Mouse (Mus musculus): ENCODE data around the gene Cnih1. TPM values are rescaled to one million over a fixed set of nuclear protein-coding genes. Genes with fewer than 3 reads are reported as not detected.
A peak's percentile ranks its signal among the peaks of the same experiment; 100 is the strongest.

The Cnih1 gene
- polyA plus RNA-seq, 1 experiment from 2014 or later: 162 TPM

- Histone ChIP-seq H3K27ac (replicated peaks) (no peak overlapping the region), H3K4me2 (no peak overlapping the region), H3K4me1 (peaks cover 31% of the 10 kb centered on the region), H3K27me3 (replicated peaks) (no peaks in the 10 kb centered on the region), H3K36me3 (peaks cover 48% of the 10 kb centered on the region), H3K4me3 (no peak overlapping the region), H3K9me3 (no peaks in the 10 kb centered on the region), H3K9ac (no peak overlapping the region)
- ATAC-seq (ENCODE audit: extremely low read depth, insufficient number of reproducible peaks, low FRiP score, low TSS enrichment): no peak
- WGBS: 83% methylated on average over 8 of the region's 8 CpGs
Measured at GRCm38 (mm10) chr14:46816916-46817622, 28.9 kb upstream of the Cnih1 start.

- 0 out of 2 replicates have a peak overlapping the region, but pooled peaks have one; percentile 10 for H3K4me2 ChIP-seq
- H3K27me3 ChIP-seq (replicated peaks): no peaks in the 10 kb centered on the region
- H3K9me3 ChIP-seq: no peaks in the 10 kb centered on the region
- no peak overlapping the region for H3K27ac ChIP-seq (replicated peaks)
- peak; percentile 70; the same call in 1 of the 2 replicates for ATAC-seq (ENCODE audit: extremely low read depth, insufficient number of reproducible peaks, low FRiP score, low TSS enrichment)
- 46% methylated on average over 6 of the region's 6 CpGs for WGBS
- no peak overlapping the region for H3K9ac ChIP-seq
- H3K4me1 ChIP-seq: peaks cover 24% of the 10 kb centered on the region
- no peak overlapping the region for H3K4me3 ChIP-seq
- peaks cover 61% of the 10 kb centered on the region for H3K36me3 ChIP-seq
Measured at GRCm38 (mm10) chr14:46815640-46816039, 27.4 kb upstream of the Cnih1 start.

GRCm38 (mm10) chr14:46807927-46808326 lies 19.7 kb upstream of the Cnih1 start:
- ATAC-seq (ENCODE audit: extremely low read depth, insufficient number of reproducible peaks, low FRiP score, low TSS enrichment): no peak
- 83% methylated on average over 3 of the region's 3 CpGs for WGBS

GRCm38 (mm10) chr14:46806186-46806585 lies 18.0 kb upstream of the Cnih1 start:
- Histone ChIP-seq H3K4me2 (no peak overlapping the region), H3K4me1 (0 out of 2 replicates have a peak, but pooled peaks cover 6% of the 10 kb centered on the region), H3K9ac (no peak overlapping the region), H3K27ac (replicated peaks) (no peak overlapping the region), H3K27me3 (replicated peaks) (no peaks in the 10 kb centered on the region), H3K9me3 (no peaks in the 10 kb centered on the region), H3K36me3 (peaks cover 45% of the 10 kb centered on the region), H3K4me3 (no peak overlapping the region)
- ATAC-seq (ENCODE audit: extremely low read depth, insufficient number of reproducible peaks, low FRiP score, low TSS enrichment): no peak
- 82% methylated on average over 5 of the region's 5 CpGs for WGBS

More at GRCm38 (mm10) chr14:46807927-46808326, 19.7 kb upstream of the Cnih1 start:
- H3K9ac ChIP-seq: no peak overlapping the region
- no peak overlapping the region for H3K4me2 ChIP-seq
- H3K27ac ChIP-seq (replicated peaks): no peak overlapping the region
- peaks cover 61% of the 10 kb centered on the region for H3K36me3 ChIP-seq
- H3K27me3 ChIP-seq (replicated peaks): no peaks in the 10 kb centered on the region
- H3K4me1 ChIP-seq: 0 out of 2 replicates have a peak, but pooled peaks cover 6% of the 10 kb centered on the region
- H3K4me3 ChIP-seq: no peak overlapping the region
- H3K9me3 ChIP-seq: no peaks in the 10 kb centered on the region

- Histone ChIP-seq H3K9me3 (no peaks in the 10 kb centered on the region), H3K4me1 (peaks cover 6% of the 10 kb centered on the region; the same call in 1 of the 2 replicates), H3K4me3 (no peak overlapping the region), H3K9ac (no peak overlapping the region), H3K27ac (replicated peaks) (no peak overlapping the region), H3K4me2 (no peak overlapping the region), H3K36me3 (peaks cover 35% of the 10 kb centered on the region), H3K27me3 (replicated peaks) (no peaks in the 10 kb centered on the region)
- no peak for ATAC-seq (ENCODE audit: extremely low read depth, insufficient number of reproducible peaks, low FRiP score, low TSS enrichment)
- WGBS: 78% methylated on average over 1 of the region's 1 CpGs
Measured at GRCm38 (mm10) chr14:46803791-46804190, 15.6 kb upstream of the Cnih1 start.

GRCm38 (mm10) chr14:46803259-46803658 lies 15.0 kb upstream of the Cnih1 start:
- WGBS: 84% methylated on average over 4 of the region's 4 CpGs
- Histone ChIP-seq H3K36me3 (peaks cover 34% of the 10 kb centered on the region), H3K27me3 (replicated peaks) (no peaks in the 10 kb centered on the region), H3K4me3 (no peak overlapping the region), H3K9me3 (no peaks in the 10 kb centered on the region), H3K4me2 (no peak overlapping the region), H3K4me1 (peaks cover 6% of the 10 kb centered on the region; the same call in 1 of the 2 replicates), H3K27ac (replicated peaks) (no peak overlapping the region), H3K9ac (no peak overlapping the region)
- no peak for ATAC-seq (ENCODE audit: extremely low read depth, insufficient number of reproducible peaks, low FRiP score, low TSS enrichment)

- no peak overlapping the region for H3K4me2 ChIP-seq
- H3K36me3 ChIP-seq: peaks cover 19% of the 10 kb centered on the region
- H3K9me3 ChIP-seq: no peaks in the 10 kb centered on the region
- H3K9ac ChIP-seq: no peak overlapping the region
- H3K27me3 ChIP-seq (replicated peaks): no peaks in the 10 kb centered on the region
- H3K4me3 ChIP-seq: no peak overlapping the region
- WGBS: 62% methylated on average over 3 of the region's 3 CpGs
- no peak overlapping the region for H3K27ac ChIP-seq (replicated peaks)
- H3K4me1 ChIP-seq: peaks cover 6% of the 10 kb centered on the region; the same call in 1 of the 2 replicates
- no peak for ATAC-seq (ENCODE audit: extremely low read depth, insufficient number of reproducible peaks, low FRiP score, low TSS enrichment)
Measured at GRCm38 (mm10) chr14:46800684-46801345, 12.6 kb upstream of the Cnih1 start.

- no peaks in the 10 kb centered on the region for H3K27me3 ChIP-seq (replicated peaks)
- peaks cover 3% of the 10 kb centered on the region for H3K4me1 ChIP-seq
- peaks cover 11% of the 10 kb centered on the region for H3K36me3 ChIP-seq
- H3K27ac ChIP-seq (replicated peaks): no peak overlapping the region
- H3K4me2 ChIP-seq: no peak overlapping the region
- no peak overlapping the region for H3K9ac ChIP-seq
- H3K9me3 ChIP-seq: no peaks in the 10 kb centered on the region
- no peak overlapping the region for H3K4me3 ChIP-seq
- no peak for ATAC-seq (ENCODE audit: extremely low read depth, insufficient number of reproducible peaks, low FRiP score, low TSS enrichment)
- 83% methylated on average over 5 of the region's 5 CpGs for WGBS
Measured at GRCm38 (mm10) chr14:46794157-46794556, 5.9 kb upstream of the Cnih1 start.

GRCm38 (mm10) chr14:46790723-46791122 lies 2.5 kb upstream of the Cnih1 start:
- Histone ChIP-seq H3K27ac (replicated peaks) (no peak overlapping the region), H3K4me1 (peaks cover 25% of the 10 kb centered on the region), H3K4me2 (no peak overlapping the region), H3K4me3 (no peak overlapping the region), H3K36me3 (peaks cover 9% of the 10 kb centered on the region; the same call in 1 of the 2 replicates), H3K9ac (no peak overlapping the region), H3K9me3 (no peaks in the 10 kb centered on the region), H3K27me3 (replicated peaks) (no peaks in the 10 kb centered on the region)
- no peak for ATAC-seq (ENCODE audit: extremely low read depth, insufficient number of reproducible peaks, low FRiP score, low TSS enrichment)
- 84% methylated on average over 6 of the region's 6 CpGs for WGBS

- Histone ChIP-seq H3K27me3 (replicated peaks) (no peaks in the 10 kb centered on the region), H3K4me3 (no peak overlapping the region), H3K4me2 (no peak overlapping the region), H3K27ac (replicated peaks) (no peak overlapping the region), H3K9ac (no peak overlapping the region), H3K4me1 (peaks cover 26% of the 10 kb centered on the region), H3K36me3 (peaks cover 9% of the 10 kb centered on the region; the same call in 1 of the 2 replicates), H3K9me3 (no peaks in the 10 kb centered on the region)
- 64% methylated on average over 4 of the region's 4 CpGs for WGBS
- ATAC-seq (ENCODE audit: extremely low read depth, insufficient number of reproducible peaks, low FRiP score, low TSS enrichment): no peak
Measured at GRCm38 (mm10) chr14:46790303-46790702, 2.1 kb upstream of the Cnih1 start.

- ATAC-seq (ENCODE audit: extremely low read depth, insufficient number of reproducible peaks, low FRiP score, low TSS enrichment): no peak
- peak overlapping the region; percentile 97 for H3K4me3 ChIP-seq
- peaks cover 14% of the 10 kb centered on the region for H3K36me3 ChIP-seq
- no peaks in the 10 kb centered on the region for H3K27me3 ChIP-seq (replicated peaks)
- 9% methylated on average over 8 of the region's 8 CpGs for WGBS
- peak overlapping the region; percentile 53 for H3K9ac ChIP-seq
- peak overlapping the region; percentile 98 for H3K27ac ChIP-seq (replicated peaks)
- H3K4me1 ChIP-seq: peaks cover 37% of the 10 kb centered on the region
- H3K4me2 ChIP-seq: peak overlapping the region; percentile 86
- H3K9me3 ChIP-seq: no peaks in the 10 kb centered on the region
Measured at GRCm38 (mm10) chr14:46788505-46788901, 292 bp upstream of the Cnih1 start.

Measured in heart, embryonic 13.5 days (tissue).